Mouse (Mus musculus): ENCODE measurements around the gene Capn8.

GRCm38 (mm10) chr1:182587706-182588105, 22.9 kb downstream of the Capn8 start:
- no peak for TF ChIP-seq CTCF (IDR thresholded peaks at IDR 0.05; ENCODE audit: low read depth)
- TF ChIP-seq EP300 (optimal IDR thresholded peaks at IDR 0.05), result no peak

Data from stomach, postnatal 0 days (tissue).